Mouse (Mus musculus) stomach, embryonic 15.5 days (tissue): ENCODE results near the gene Uts2b. TPM values are rescaled to one million over a fixed set of nuclear protein-coding genes. Genes with fewer than 3 reads are reported as not detected.
A peak's percentile ranks its signal among the peaks of the same experiment; 100 is the strongest.

Source experiments
- ATAC-seq: fragments of 200-750 bp; cut with Nextera tagmentation; 2 replicates; pipeline ENCODE4 v1.8.0; 2017; ENCODE audit warnings: low read depth, moderate number of reproducible peaks, moderate TSS enrichment; ENCODE audit not compliant: insufficient read depth, low FRiP score
- H3K27ac ChIP-seq: fragments of 300-500 bp; sonication (generic); 2 replicates; pipeline ENCODE4 v1.5.1; 2015; ENCODE audit warnings: mild to moderate bottlenecking, inconsistent platforms
- H3K27me3 ChIP-seq: fragments of 300-500 bp; sonication (generic); replicated peaks from 2 replicates; pipeline ENCODE4 v1.6.1; 2015; ENCODE audit warnings: inconsistent platforms
- H3K36me3 ChIP-seq: fragments of 300-500 bp; sonication (generic); 2 replicates; pipeline ENCODE4 v1.6.1; 2015; ENCODE audit warnings: inconsistent platforms
- H3K4me1 ChIP-seq: fragments of 300-500 bp; sonication (generic); 2 replicates; pipeline ENCODE4 v1.6.1; 2015; ENCODE audit warnings: inconsistent platforms
- H3K4me2 ChIP-seq: fragments of 300-500 bp; sonication (generic); 2 replicates; pipeline ENCODE4 v1.6.1; 2015; ENCODE audit warnings: mild to moderate bottlenecking, inconsistent platforms
- H3K4me3 ChIP-seq: fragments of 300-500 bp; sonication (generic); replicated peaks from 2 replicates; pipeline ENCODE4 v1.5.1; 2015; ENCODE audit warnings: inconsistent platforms
- H3K9ac ChIP-seq: fragments of 300-500 bp; sonication (generic); 2 replicates; pipeline ENCODE4 v1.6.1; 2015; ENCODE audit warnings: inconsistent platforms
- H3K9me3 ChIP-seq: fragments of 300-500 bp; sonication (generic); 2 replicates; pipeline ENCODE4 v1.6.1; 2016; ENCODE audit warnings: inconsistent platforms
- WGBS: fragments of 180-500 bp; shearing (Covaris S2); methylation state at CpG from one replicate; pipeline ENCODE4 v1.1.7; 2015; 5-methylcytosine and 5-hydroxymethylcytosine counted together
- polyA plus RNA-seq: library from polyadenylated mRNA; unstranded; fragments of >200 nt; fragmentation: Nextera tagmentation; extraction: Ambion mirVana; gene quantifications from 2 replicates; pipeline ENCODE4 v1.2.1, GENCODE M21; 2015

Gene Uts2b
- polyA plus RNA-seq, 1 experiment from 2014 or later = 0.27 TPM

DNA sequence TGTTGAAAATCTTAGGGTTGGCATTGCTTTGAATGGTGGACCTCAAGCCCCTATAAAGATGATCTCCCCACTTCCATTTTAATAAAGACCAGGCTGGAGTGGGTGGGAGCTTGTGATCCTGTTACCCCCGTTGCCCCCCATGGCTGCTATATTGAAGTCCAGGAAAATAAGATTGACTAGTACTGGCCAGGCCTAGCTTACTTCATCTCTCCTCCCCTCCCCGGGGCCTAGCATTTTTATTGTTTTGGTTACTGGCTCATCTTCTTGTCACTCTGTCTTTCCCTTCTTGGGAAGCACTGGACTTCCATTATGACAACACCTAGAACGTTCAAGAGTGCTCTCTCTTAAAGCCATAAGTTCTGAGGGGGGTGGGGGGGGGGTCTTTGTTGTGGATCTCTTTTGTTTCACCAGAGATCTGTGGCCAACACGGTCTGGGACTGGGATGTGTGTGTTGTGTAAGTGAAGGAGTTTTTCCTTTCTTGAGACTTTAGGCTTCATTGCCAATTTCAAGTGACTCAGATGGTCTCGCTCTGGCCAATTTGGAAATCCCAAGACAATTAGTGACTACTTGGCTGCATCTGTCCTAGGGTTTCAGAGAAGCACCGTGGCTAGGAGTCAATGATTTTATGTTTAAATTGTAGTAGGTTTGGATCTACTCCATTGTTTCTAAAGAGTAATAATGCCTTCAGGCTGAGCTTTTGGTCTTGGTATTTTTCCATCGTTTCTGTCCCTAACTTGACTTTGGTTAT, 19.7 kb upstream of the Uts2b start:
- Histone ChIP-seq H3K4me2 (peak overlapping the region; percentile 67), H3K27ac (peak overlapping the region; percentile 93), H3K36me3 (no peaks in the 10 kb centered on the region), H3K27me3 (no peaks in the 10 kb centered on the region), H3K9ac (peak overlapping the region; percentile 73; the same call in 1 of the 2 replicates), H3K4me1 (peaks cover 6% of the 10 kb centered on the region; the same call in 1 of the 2 replicates), H3K9me3 (no peaks in the 10 kb centered on the region), H3K4me3 (peak overlapping the region; percentile 68)
- 32% methylated on average over 7 of the region's 7 CpGs for WGBS
- ATAC-seq = no peak

DNA sequence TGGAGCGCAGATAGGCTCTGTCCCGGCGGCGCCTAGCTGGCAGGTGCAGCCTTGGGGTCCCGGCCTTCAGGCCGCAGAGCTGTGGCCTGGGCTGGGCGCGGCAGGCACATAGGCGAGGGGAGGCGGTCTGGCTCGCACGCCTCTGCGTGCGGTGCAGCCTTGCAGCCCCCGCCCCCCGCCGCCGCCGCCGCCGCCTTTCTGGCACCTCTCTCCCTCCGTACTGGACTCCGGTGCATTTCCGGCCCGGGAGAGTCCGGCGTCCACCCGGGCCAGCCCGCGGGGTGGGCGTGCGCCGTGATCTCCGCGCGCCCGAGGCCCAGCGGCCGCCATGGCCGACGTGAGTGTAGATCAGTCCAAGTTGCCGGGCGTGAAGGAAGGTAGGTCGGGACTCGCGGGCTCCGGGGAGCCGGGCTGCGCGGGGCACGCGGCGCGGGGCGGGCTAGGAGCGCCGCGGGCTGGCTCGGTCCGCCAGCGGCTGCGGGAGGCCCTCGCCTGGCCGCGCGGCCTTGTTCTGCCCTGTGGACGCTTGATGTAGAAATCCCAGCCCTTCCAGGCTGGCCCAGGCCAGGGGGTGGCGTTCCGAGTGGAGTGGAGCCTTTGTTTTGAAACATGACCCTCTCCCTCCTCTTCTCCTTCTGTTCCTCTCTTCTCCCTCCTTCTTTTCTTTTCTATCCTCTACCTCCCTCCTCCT, 18.9 kb upstream of the Uts2b start, which contains the start of gene Ccdc50:
Ccdc50 (plus strand) TSS at position 109 of the 691 bp plus-strand sequence.
- WGBS = under 1% methylated on average over 51 of the region's 69 CpGs
- Histone ChIP-seq H3K4me1 (peaks cover 6% of the 10 kb centered on the region; the same call in 1 of the 2 replicates), H3K9ac (peak within 1 kb of the TSS; percentile 73), H3K4me2 (peak within 1 kb of the TSS; percentile 67), H3K36me3 (no peaks in the 10 kb centered on the region), H3K9me3 (no peaks in the 10 kb centered on the region), H3K27ac (peak within 1 kb of the TSS; percentile 93), H3K4me3 (peak within 1 kb of the TSS; percentile 68), H3K27me3 (no peaks in the 10 kb centered on the region)
- ATAC-seq = peak; percentile 93

DNA sequence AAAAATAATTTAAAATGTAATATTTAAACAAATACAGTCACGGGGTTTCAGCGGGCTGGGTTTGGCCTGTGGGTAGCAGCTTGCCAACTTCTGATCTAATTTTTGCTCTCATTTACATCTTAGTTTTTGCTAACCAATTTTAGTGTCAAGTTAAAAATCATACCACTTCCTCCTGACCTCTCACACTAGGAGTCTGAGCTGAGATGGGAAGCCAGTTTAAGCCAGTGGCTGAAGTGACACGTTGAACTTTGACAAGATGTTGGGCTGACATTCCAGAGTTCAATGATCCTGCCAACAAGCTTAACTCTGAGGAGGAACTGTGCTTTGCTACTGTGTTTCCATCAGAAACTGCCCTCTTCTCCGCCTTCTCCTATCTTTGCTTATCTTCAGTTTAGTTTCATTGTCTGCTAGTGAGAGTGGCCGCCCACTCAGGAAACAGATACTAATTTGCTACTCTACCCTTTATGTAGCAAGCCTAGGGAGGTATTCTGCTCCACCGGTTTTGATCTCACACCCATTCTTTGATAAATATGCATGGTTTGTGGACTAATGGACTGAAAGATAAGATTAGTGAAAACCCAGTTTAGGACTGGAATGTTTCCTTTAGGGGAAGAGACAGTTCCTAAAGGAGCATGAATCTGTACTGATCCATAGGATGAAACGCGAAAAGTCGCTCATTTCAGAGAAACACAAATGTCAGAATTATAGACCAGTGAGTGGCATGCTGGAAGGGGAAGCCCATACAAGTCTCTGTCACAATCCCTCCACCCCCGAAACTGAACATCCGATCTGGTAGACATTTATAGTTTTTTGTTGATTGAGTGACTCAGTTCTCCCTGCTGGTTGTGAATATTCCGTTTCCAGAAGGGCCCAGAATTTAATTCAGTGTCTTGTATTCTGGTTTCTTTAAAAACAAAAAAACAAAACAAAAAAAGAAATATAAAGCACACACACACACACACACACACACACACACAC, 17.9 kb upstream of the Uts2b start:
- Histone ChIP-seq H3K4me3 (peak overlapping the region; percentile 68), H3K9ac (no peak overlapping the region; the same call in 1 of the 2 replicates), H3K4me1 (peaks cover 6% of the 10 kb centered on the region; the same call in 1 of the 2 replicates), H3K4me2 (peak overlapping the region; percentile 67), H3K36me3 (no peaks in the 10 kb centered on the region), H3K27ac (peak overlapping the region; percentile 58; the same call in 1 of the 2 replicates), H3K9me3 (no peaks in the 10 kb centered on the region), H3K27me3 (no peaks in the 10 kb centered on the region)
- peak; percentile 31; the same call in 1 of the 2 replicates for ATAC-seq
- 32% methylated on average over 12 of the region's 12 CpGs for WGBS

DNA sequence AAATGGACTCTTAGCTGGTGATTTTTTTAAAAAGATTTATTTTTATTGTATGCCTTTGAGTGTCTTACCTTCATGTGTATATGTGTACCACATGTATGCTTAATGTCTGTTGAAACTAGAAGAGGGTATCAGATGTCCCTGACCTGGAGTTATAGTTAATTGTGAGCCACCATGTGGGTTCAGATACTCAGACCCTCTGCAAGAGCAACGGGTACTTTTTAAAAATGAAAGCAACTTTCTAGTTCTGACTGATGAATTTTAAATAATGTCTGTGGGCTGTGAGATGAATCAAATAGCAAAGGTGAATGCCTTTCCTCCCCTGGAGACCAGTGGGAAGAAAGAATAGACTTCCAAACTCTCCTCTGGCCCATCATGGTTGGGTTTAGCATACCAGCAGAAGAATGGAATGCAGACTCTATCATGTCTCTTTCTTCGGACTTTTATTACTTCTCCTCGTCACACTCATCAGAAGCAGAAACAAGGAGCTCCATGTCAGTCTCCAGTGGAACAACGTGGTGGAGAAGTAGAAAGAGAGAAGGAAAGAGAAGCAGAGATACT, 16.9 kb upstream of the Uts2b start:
- no peaks in the 10 kb centered on the region for H3K36me3 ChIP-seq
- WGBS = 61% methylated on average over 4 of the region's 4 CpGs
- no peak for ATAC-seq
- H3K4me2 ChIP-seq = no peak overlapping the region
- H3K4me3 ChIP-seq = no peak overlapping the region
- H3K27ac ChIP-seq = no peak overlapping the region
- H3K4me1 ChIP-seq = peaks cover 6% of the 10 kb centered on the region; the same call in 1 of the 2 replicates
- H3K9me3 ChIP-seq = no peaks in the 10 kb centered on the region
- no peaks in the 10 kb centered on the region for H3K27me3 ChIP-seq
- H3K9ac ChIP-seq = no peak overlapping the region

DNA sequence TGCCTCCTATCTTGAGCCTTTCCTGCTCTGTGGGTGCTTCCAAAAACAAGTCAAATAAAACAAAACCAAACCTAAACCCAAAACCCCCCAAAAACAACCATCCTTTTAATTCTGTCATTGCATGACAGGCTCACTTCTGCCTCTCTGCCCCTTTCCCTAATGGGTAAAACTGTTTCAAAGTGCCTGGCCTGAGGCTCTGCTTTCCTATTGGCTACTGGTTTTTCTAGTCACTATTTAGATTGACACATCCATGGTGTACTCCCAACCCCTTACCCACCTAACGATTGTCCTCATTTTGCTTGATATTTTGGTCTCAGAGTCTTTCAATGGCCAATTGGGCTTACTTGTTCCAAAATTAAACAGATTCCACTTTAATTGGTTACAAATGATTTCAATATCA, 15.6 kb upstream of the Uts2b start:
- H3K4me2 ChIP-seq = no peak overlapping the region
- H3K9ac ChIP-seq = no peak overlapping the region
- no peaks in the 10 kb centered on the region for H3K27me3 ChIP-seq
- no peaks in the 10 kb centered on the region for H3K9me3 ChIP-seq
- ATAC-seq = no peak
- H3K4me3 ChIP-seq = no peak overlapping the region
- no peak overlapping the region for H3K27ac ChIP-seq
- 66% methylated on average over 1 of the region's 1 CpGs for WGBS
- H3K4me1 ChIP-seq = peaks cover 6% of the 10 kb centered on the region; the same call in 1 of the 2 replicates
- no peaks in the 10 kb centered on the region for H3K36me3 ChIP-seq

DNA sequence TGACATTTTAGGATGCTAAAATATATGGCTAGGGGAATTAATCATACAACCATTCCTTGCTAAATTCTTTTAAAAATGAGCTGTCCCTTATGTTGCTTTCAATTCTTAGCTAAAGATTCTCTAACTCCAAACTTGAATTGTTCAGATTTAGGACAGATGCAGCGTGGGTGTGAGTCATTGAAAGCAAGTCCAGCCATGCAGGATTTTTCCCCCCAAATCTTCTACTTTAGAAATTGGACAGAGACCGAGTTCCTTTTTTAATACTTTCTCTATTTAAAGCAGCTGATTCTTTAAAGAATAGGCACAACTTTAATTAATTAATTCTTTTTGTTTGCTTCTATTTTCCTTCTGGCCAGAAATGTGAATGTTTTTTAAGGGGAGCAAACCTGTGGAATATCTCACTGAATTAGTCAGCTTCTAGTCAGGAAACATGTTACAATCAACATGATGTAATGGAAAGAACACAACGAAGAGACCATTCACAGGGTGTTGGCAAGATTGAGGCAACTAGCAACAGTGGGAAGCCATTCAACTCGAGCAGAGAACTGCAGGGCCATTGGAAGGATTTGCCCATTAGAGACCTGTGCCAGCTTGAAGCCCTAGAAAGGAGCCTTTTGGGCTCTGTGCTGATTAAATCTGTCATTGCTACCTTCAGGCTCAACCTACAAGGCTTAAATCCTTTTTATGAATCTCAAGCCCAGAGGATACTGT, 15.0 kb upstream of the Uts2b start:
- Histone ChIP-seq H3K27me3 (no peaks in the 10 kb centered on the region), H3K4me3 (no peak overlapping the region), H3K9ac (no peak overlapping the region), H3K36me3 (no peaks in the 10 kb centered on the region), H3K9me3 (no peaks in the 10 kb centered on the region), H3K4me2 (no peak overlapping the region), H3K27ac (no peak overlapping the region), H3K4me1 (no peaks in the 10 kb centered on the region)
- 68% methylated on average over 4 of the region's 4 CpGs for WGBS
- ATAC-seq = no peak

DNA sequence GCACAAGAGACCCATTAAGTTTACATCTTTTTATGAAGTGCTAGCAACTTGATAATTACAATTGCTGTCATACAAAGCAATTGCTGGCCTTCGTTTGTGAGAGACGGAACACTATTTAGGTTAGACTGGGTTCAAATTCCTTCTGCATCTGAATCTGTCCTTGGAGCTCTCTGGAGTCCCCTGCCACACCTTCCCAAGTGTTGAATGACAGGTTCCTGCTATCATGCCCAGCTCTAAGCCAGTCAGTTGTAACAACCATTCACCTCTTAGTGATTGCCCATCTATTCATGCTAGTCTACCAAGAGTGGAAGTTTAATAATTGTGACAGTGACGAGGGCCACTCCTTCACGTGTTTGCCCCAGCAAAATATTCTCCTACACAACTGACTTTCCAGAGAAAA, 12.2 kb upstream of the Uts2b start:
- no peaks in the 10 kb centered on the region for H3K27me3 ChIP-seq
- H3K4me2 ChIP-seq = no peak overlapping the region
- no peak overlapping the region for H3K27ac ChIP-seq
- ATAC-seq = no peak
- no peak overlapping the region for H3K9ac ChIP-seq
- WGBS = 73% methylated on average over 4 of the region's 4 CpGs
- no peaks in the 10 kb centered on the region for H3K9me3 ChIP-seq
- H3K4me3 ChIP-seq = no peak overlapping the region
- no peaks in the 10 kb centered on the region for H3K36me3 ChIP-seq
- no peaks in the 10 kb centered on the region for H3K4me1 ChIP-seq

DNA sequence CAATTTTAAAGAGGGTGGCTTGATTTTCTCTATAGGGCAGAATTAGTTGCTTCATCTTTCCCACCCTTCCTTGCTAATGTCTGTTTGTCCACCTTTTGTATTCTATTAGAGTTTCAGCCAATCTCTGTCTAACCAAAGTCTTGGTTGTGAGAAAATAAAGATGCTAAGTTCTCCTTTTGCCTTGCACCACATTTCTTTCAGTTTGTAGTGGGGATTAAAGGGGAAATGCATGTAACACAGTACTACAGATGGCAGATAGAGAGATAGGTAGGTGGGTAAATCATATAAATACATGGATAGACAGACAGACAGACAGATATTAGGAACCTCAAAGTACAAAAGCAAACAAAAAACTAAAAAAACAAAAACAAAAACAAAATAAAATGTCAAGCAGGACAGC, 6.5 kb upstream of the Uts2b start:
- ATAC-seq = no peak
- H3K27ac ChIP-seq = no peak overlapping the region
- H3K9ac ChIP-seq = no peak overlapping the region
- no peak overlapping the region for H3K4me3 ChIP-seq
- no peaks in the 10 kb centered on the region for H3K4me1 ChIP-seq
- no peaks in the 10 kb centered on the region for H3K27me3 ChIP-seq
- H3K36me3 ChIP-seq = no peaks in the 10 kb centered on the region
- no peaks in the 10 kb centered on the region for H3K9me3 ChIP-seq
- no peak overlapping the region for H3K4me2 ChIP-seq

DNA sequence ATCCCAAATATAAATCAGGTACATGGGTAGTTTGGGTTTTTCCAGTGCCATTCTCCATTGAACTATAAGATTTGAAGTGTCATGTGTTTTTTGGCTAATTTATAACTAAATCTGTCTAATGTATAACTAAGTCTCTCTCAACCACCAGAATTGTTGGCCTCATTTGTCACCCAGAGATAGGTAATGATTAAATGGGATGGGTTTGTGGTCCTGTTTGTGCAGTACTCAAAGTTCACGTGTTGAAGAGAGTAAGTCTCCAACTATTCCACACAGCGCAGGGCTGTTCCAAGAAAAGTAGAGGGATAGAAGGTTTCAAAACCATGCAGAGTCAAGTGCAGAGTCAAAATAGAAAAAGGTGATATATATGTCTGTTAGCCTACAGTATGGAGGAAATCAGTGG, 5.3 kb upstream of the Uts2b start:
- Histone ChIP-seq H3K4me2 (no peak overlapping the region), H3K9me3 (no peaks in the 10 kb centered on the region), H3K4me1 (no peaks in the 10 kb centered on the region), H3K36me3 (no peaks in the 10 kb centered on the region), H3K27me3 (no peaks in the 10 kb centered on the region), H3K9ac (no peak overlapping the region), H3K27ac (no peak overlapping the region), H3K4me3 (no peak overlapping the region)
- 74% methylated on average over 2 of the region's 2 CpGs for WGBS
- peak; percentile 27; the same call in 1 of the 2 replicates for ATAC-seq

DNA sequence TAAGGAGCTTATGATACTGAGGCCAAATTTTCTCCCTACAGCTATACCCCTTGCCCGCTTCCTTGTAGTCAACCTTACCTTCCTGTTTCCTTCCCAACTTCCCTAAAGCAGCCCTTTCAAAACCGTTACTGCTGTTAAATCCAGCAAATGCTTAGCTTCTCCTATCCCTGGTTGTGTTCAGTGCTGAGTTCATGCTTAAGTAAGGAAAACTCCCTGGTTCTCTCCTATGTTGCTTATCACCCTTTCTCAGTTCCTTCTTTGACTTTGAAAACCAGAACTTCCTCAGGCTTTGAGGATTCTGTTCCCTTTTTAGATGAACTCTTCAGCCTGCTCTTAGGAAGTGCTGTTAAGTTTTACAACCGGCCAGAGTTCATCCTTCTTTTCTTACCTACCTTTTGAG, 4.1 kb upstream of the Uts2b start:
- ATAC-seq = no peak
- no peaks in the 10 kb centered on the region for H3K4me1 ChIP-seq
- no peak overlapping the region for H3K27ac ChIP-seq
- H3K9ac ChIP-seq = no peak overlapping the region
- H3K27me3 ChIP-seq = no peaks in the 10 kb centered on the region
- no peaks in the 10 kb centered on the region for H3K36me3 ChIP-seq
- no peaks in the 10 kb centered on the region for H3K9me3 ChIP-seq
- WGBS = 68% methylated on average over 3 of the region's 3 CpGs
- no peak overlapping the region for H3K4me2 ChIP-seq
- H3K4me3 ChIP-seq = no peak overlapping the region

DNA sequence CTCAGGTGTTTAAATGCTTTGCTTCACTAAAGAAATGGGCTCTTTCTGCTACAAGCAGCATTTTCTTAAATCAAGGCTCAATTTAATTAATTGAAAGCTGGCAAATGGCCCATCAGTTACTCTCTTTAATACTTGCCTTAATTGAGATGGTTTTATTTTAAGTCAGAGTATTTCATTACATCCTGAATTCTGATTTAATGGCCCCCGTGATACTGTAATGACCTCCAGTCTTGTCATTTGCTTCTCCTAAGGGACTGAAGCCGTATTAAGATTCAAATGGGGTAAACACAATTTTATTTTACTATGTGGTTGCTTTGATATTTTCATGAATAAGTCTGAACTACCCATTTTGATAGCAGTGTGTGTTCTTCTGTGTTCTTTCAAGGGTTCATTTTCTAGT, 661 bp upstream of the Uts2b start:
- Histone ChIP-seq H3K27ac (no peak overlapping the region), H3K4me1 (no peaks in the 10 kb centered on the region), H3K27me3 (no peaks in the 10 kb centered on the region), H3K4me3 (no peak overlapping the region), H3K36me3 (no peaks in the 10 kb centered on the region), H3K9me3 (no peaks in the 10 kb centered on the region), H3K4me2 (no peak overlapping the region), H3K9ac (no peak overlapping the region)
- ATAC-seq = no peak
- 75% methylated on average over 2 of the region's 2 CpGs for WGBS
